Mouse (Mus musculus): ENCODE results near the gene Lancl1. TPM values are rescaled to one million over a fixed set of nuclear protein-coding genes. Genes with fewer than 3 reads are reported as not detected.

The Lancl1 gene
- polyA plus RNA-seq, 1 experiment = 52.2 TPM

DNA sequence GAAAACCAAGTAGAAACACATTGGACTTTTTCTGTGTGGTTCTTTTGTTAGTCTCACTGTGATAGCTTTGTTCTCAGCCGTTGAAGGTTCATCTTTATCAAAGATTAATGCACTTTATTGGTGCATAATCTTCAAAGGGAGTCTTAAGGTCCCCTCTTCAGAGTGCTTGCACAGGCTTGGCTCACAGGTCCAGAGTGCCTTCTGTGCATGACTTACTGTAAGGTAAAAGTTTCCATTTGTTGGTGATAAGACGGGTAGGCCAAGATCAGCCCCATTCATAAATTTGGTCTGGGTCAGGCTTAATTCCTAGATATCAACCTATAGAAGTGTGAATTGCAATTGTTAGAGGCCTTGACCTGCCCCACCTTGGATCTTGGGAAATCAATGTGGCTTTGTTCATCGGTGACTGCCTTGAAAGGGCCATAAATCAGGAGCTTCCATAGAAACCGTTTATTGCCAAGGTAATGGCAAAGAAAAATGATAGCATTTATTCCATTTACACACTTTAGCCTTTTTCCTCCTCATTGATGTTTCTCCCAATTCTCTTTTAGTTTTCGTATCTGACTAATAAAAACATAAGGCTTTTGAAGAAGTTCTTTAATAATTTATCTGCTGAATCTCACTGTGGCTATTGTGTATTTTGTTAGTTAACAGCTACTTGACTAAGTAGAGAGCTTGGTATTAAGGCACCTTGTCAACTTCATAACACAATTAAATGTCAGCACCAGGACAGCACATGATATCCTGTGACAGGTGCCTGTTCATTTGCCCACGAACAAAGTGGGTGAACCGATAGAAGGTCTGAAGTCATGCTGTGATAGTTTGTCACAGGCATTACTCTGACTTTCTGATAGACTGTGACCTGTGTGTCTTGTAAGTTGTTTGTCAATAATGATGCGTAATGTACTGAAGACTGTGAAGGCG lies 26.9 kb upstream of the Lancl1 start:
- Histone ChIP-seq H3K9ac (ENCODE audit: low read depth, poor library complexity, severe bottlenecking) (no peak overlapping the region), H3K36me3 (ENCODE audit: control insufficient read depth, insufficient read depth, low read length, poor library complexity, severe bottlenecking) (no peaks in the 10 kb centered on the region), H3K4me3 (ENCODE audit: low read depth, low read length) (no peak overlapping the region), H3K27ac (ENCODE audit: insufficient read depth, low read length) (no peak overlapping the region), H3K4me1 (ENCODE audit: control insufficient read depth, insufficient read depth, low read length) (no peaks in the 10 kb centered on the region), H3K27me3 (ENCODE audit: control insufficient read depth, insufficient read depth, low read length, poor library complexity, severe bottlenecking) (no peaks in the 10 kb centered on the region), H3K9me3 (replicated peaks; ENCODE audit: control insufficient read depth, insufficient read depth, low read length, poor library complexity, severe bottlenecking) (no peaks in the 10 kb centered on the region)
- TF ChIP-seq POLR2A (IDR thresholded peaks at IDR 0.05; ENCODE audit: insufficient read depth, low read length) (no peak), EP300 (IDR thresholded peaks at IDR 0.05; ENCODE audit: insufficient read depth, low read depth, low read length) (no peak), CTCF (IDR thresholded peaks at IDR 0.05; ENCODE audit: low read depth, low read length) (no peak)

DNA sequence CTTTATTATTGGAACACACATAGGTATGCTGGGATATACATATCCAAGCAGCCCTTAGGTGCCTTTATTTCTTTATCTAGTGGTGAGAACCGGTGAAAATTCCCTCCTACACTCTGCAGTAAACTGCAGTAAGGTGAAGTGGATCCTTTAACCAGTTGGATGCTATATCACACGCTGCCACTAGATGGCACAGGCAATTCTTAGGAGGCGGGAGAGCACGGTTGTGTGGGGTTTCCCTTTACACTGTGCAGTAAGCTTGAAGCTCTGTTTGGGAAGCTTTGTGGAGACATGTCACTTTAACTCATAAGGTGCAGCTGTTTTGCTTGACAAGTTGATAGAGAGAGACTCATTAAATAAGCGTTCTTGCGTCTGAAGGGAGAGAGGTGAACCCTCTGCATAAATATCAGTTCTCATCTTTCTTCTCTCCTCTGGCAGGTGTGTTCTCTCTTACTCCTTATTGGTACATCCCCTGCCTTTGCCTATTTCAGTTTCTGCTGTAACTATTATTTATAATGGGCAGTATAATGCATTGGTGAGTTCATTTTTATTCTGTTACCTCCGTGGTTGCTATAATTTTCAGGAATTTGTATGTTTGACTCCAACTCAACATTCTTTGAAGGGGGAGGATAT lies 22.9 kb upstream of the Lancl1 start:
- Histone ChIP-seq H3K9ac (ENCODE audit: low read depth, poor library complexity, severe bottlenecking) (no peak overlapping the region), H3K4me3 (ENCODE audit: low read depth, low read length) (no peak overlapping the region), H3K27me3 (ENCODE audit: control insufficient read depth, insufficient read depth, low read length, poor library complexity, severe bottlenecking) (no peaks in the 10 kb centered on the region), H3K36me3 (ENCODE audit: control insufficient read depth, insufficient read depth, low read length, poor library complexity, severe bottlenecking) (no peaks in the 10 kb centered on the region), H3K9me3 (replicated peaks; ENCODE audit: control insufficient read depth, insufficient read depth, low read length, poor library complexity, severe bottlenecking) (no peaks in the 10 kb centered on the region), H3K4me1 (ENCODE audit: control insufficient read depth, insufficient read depth, low read length) (no peaks in the 10 kb centered on the region), H3K27ac (ENCODE audit: insufficient read depth, low read length) (no peak overlapping the region)
- TF ChIP-seq EP300 (IDR thresholded peaks at IDR 0.05; ENCODE audit: insufficient read depth, low read depth, low read length) (no peak), CTCF (IDR thresholded peaks at IDR 0.05; ENCODE audit: low read depth, low read length) (peak; percentile 70)

DNA sequence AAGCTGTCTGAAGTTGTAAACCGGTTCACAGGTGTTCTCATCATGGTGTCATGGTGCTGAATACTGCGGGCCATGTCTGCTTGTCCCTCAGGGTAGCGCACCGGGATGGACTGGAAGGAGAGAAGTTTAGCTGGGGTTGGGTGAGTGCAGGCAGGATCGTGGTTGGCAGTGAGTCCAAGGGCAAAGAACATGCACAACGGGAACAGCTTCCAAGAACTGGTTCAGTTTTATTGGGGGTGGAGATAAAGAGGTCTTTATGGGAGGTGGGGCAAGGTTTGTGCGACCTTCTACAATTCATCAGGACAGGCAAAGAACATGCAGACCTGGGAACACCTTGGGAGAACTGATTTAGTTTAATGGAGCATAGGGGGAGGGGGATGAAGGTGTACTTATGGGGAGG lies 17.1 kb upstream of the Lancl1 start:
- no peaks in the 10 kb centered on the region for H3K9me3 ChIP-seq (replicated peaks; ENCODE audit: control insufficient read depth, insufficient read depth, low read length, poor library complexity, severe bottlenecking)
- H3K9ac ChIP-seq (ENCODE audit: low read depth, poor library complexity, severe bottlenecking) = no peak overlapping the region
- H3K27ac ChIP-seq (ENCODE audit: insufficient read depth, low read length) = no peak overlapping the region
- H3K27me3 ChIP-seq (ENCODE audit: control insufficient read depth, insufficient read depth, low read length, poor library complexity, severe bottlenecking) = no peaks in the 10 kb centered on the region
- no peak overlapping the region for H3K4me3 ChIP-seq (ENCODE audit: low read depth, low read length)
- H3K4me1 ChIP-seq (ENCODE audit: control insufficient read depth, insufficient read depth, low read length) = no peaks in the 10 kb centered on the region
- no peaks in the 10 kb centered on the region for H3K36me3 ChIP-seq (ENCODE audit: control insufficient read depth, insufficient read depth, low read length, poor library complexity, severe bottlenecking)
- no peak for TF ChIP-seq CTCF (IDR thresholded peaks at IDR 0.05; ENCODE audit: low read depth, low read length)
- TF ChIP-seq POLR2A (IDR thresholded peaks at IDR 0.05; ENCODE audit: insufficient read depth, low read length) = no peak
- TF ChIP-seq EP300 (IDR thresholded peaks at IDR 0.05; ENCODE audit: insufficient read depth, low read depth, low read length) = no peak

DNA sequence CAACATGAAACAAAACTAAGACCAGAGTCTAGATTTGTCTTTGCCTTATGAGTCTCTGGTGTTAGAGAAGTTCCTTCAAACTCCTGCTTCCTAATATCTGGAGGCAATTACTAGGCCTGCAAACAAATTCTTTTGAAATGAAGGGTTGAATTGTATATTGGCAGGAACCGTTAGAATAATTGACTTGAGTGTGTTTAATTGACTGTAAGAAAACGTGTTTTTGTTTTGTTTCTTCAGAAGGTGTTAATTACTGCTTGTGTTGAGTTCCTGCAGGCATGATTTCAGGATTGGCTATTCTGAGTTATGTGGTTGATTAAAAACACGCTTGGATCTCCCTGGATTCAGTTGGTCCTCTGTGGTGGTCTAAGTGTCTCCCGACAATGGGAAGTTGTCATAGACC lies 14.0 kb upstream of the Lancl1 start:
- Histone ChIP-seq H3K9me3 (replicated peaks; ENCODE audit: control insufficient read depth, insufficient read depth, low read length, poor library complexity, severe bottlenecking) (no peaks in the 10 kb centered on the region), H3K9ac (ENCODE audit: low read depth, poor library complexity, severe bottlenecking) (no peak overlapping the region), H3K36me3 (ENCODE audit: control insufficient read depth, insufficient read depth, low read length, poor library complexity, severe bottlenecking) (no peaks in the 10 kb centered on the region), H3K4me3 (ENCODE audit: low read depth, low read length) (no peak overlapping the region), H3K27ac (ENCODE audit: insufficient read depth, low read length) (no peak overlapping the region), H3K4me1 (ENCODE audit: control insufficient read depth, insufficient read depth, low read length) (no peaks in the 10 kb centered on the region), H3K27me3 (ENCODE audit: control insufficient read depth, insufficient read depth, low read length, poor library complexity, severe bottlenecking) (no peaks in the 10 kb centered on the region)
- TF ChIP-seq CTCF (IDR thresholded peaks at IDR 0.05; ENCODE audit: low read depth, low read length) (no peak), POLR2A (IDR thresholded peaks at IDR 0.05; ENCODE audit: insufficient read depth, low read length) (no peak), EP300 (IDR thresholded peaks at IDR 0.05; ENCODE audit: insufficient read depth, low read depth, low read length) (no peak)

DNA sequence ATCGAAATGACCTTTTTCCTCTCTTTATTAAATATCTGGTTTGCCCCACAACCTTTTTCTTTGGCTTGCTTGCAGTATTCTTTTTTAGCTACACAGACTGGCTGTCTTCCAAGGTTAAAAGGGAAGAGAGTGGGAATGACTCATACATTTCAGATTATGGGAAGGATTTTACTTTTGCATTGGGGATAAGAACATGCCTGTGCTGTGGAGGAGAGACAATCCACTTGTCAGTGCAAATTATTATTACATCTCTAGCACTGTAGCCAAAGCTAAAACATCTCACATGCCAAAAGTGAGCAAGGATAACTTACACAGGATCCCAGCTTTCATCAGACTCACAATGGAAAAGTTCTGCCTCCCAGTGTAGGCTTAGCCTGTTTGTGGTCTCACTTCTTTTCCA lies 10.9 kb upstream of the Lancl1 start:
- Histone ChIP-seq H3K36me3 (ENCODE audit: control insufficient read depth, insufficient read depth, low read length, poor library complexity, severe bottlenecking) (no peaks in the 10 kb centered on the region), H3K27me3 (ENCODE audit: control insufficient read depth, insufficient read depth, low read length, poor library complexity, severe bottlenecking) (no peaks in the 10 kb centered on the region), H3K9me3 (replicated peaks; ENCODE audit: control insufficient read depth, insufficient read depth, low read length, poor library complexity, severe bottlenecking) (no peaks in the 10 kb centered on the region), H3K4me3 (ENCODE audit: low read depth, low read length) (no peak overlapping the region), H3K27ac (ENCODE audit: insufficient read depth, low read length) (no peak overlapping the region), H3K9ac (ENCODE audit: low read depth, poor library complexity, severe bottlenecking) (no peak overlapping the region), H3K4me1 (ENCODE audit: control insufficient read depth, insufficient read depth, low read length) (no peaks in the 10 kb centered on the region)
- TF ChIP-seq EP300 (IDR thresholded peaks at IDR 0.05; ENCODE audit: insufficient read depth, low read depth, low read length) (no peak), POLR2A (IDR thresholded peaks at IDR 0.05; ENCODE audit: insufficient read depth, low read length) (no peak), CTCF (IDR thresholded peaks at IDR 0.05; ENCODE audit: low read depth, low read length) (no peak)

DNA sequence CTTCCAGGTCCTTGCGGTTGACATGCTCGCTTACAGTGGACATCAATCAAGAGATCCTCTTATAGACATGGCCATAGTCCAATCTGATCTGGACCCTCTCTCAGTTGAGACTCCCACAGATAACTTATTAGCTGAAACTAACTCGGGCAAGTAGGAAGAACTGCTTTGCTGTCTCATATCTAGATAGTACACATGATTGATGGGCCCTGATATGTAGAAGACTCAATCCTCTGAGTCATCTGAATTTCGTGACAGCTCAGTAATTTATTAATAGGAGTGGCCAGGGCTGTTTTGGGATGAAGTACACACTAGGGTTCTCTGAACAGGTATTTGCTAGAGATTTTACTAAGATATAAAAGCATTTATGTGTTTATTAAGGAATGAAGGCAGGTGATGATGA lies 10.0 kb upstream of the Lancl1 start:
- H3K4me3 ChIP-seq (ENCODE audit: low read depth, low read length) = no peak overlapping the region

More for the DNA sequence above, 10.0 kb upstream of the Lancl1 start:
- Histone ChIP-seq H3K4me1 (ENCODE audit: control insufficient read depth, insufficient read depth, low read length) (no peaks in the 10 kb centered on the region), H3K9ac (ENCODE audit: low read depth, poor library complexity, severe bottlenecking) (no peak overlapping the region), H3K9me3 (replicated peaks; ENCODE audit: control insufficient read depth, insufficient read depth, low read length, poor library complexity, severe bottlenecking) (no peaks in the 10 kb centered on the region), H3K27ac (ENCODE audit: insufficient read depth, low read length) (no peak overlapping the region), H3K27me3 (ENCODE audit: control insufficient read depth, insufficient read depth, low read length, poor library complexity, severe bottlenecking) (no peaks in the 10 kb centered on the region), H3K36me3 (ENCODE audit: control insufficient read depth, insufficient read depth, low read length, poor library complexity, severe bottlenecking) (no peaks in the 10 kb centered on the region)
- TF ChIP-seq POLR2A (IDR thresholded peaks at IDR 0.05; ENCODE audit: insufficient read depth, low read length) (no peak), EP300 (IDR thresholded peaks at IDR 0.05; ENCODE audit: insufficient read depth, low read depth, low read length) (no peak), CTCF (IDR thresholded peaks at IDR 0.05; ENCODE audit: low read depth, low read length) (no peak)
